Mouse (Mus musculus): ENCODE measurements around the gene Med14.

DNA sequence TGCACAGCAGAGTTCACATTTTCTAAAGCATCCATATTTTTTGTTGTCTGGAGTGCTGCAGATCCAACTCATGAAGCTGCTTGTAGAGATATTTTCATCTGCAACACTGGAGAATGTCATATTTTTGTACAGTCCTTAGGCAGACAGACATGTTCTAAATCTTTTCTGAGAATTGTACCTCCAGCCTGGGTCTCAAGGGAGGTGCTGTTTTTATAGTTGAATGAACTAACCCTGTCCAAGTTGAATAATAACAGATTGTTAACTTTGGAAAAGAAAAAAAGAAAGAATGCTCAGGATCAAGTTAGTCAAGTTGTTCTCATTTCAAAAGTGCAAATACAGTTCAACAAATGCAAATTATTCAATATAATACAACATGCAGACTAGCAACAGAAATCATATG lies 21.5 kb downstream of the Med14 start:
- no peak for TF ChIP-seq POLR2A (IDR thresholded peaks at IDR 0.05; ENCODE audit: extremely low read depth, insufficient read depth, low read length)
- TF ChIP-seq CTCF (IDR thresholded peaks at IDR 0.05; ENCODE audit: low read depth, low read length): no peak

Data from liver, adult 2 months (tissue).